Mouse (Mus musculus): ENCODE data around the gene Slc1a2. TPM values are rescaled to one million over a fixed set of nuclear protein-coding genes. Genes with fewer than 3 reads are reported as not detected.

Gene Slc1a2
- total and polyA plus RNA-seq, 2 experiments, result 89.4 to 167 TPM

DNA sequence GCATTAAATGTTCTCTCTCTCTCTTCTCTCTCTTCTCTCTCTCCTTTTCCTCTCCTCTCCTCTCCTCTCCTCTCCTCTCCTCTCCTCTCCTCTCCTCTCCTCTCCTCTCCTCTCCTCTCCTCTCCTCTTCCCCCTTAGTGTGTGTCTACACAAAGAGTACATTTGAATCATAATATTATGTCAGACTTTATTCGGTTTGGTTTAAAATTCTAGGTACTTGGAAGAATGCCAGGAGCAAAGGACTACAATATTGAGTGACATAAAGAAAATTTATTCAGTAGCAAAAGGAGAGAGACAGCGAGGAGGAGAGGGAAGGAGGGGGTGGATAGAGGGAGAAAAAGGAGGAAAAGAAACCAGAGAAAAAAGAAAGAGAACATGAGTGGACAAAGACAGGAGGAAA, 19.8 kb upstream of the Slc1a2 start:
- TF ChIP-seq POLR2A (IDR thresholded peaks at IDR 0.05; ENCODE audit: extremely low read depth, insufficient read depth, low read length) (no peak), CTCF (IDR thresholded peaks at IDR 0.05; ENCODE audit: low read depth, low read length) (no peak)
- 82% methylated on average over 2 of the region's 2 CpGs for WGBS
- no peak for DNase-seq (ENCODE audit: extremely low read depth, low read depth, low spot score)

GRCm38 (mm10) chr2:102648845-102649500, 9.5 kb upstream of the Slc1a2 start:
- Histone ChIP-seq H3K27me3 (ENCODE audit: control insufficient read depth, insufficient read depth, low read length) (no peaks in the 10 kb centered on the region), H3K36me3 (ENCODE audit: control insufficient read depth, insufficient read depth, low read length) (no peaks in the 10 kb centered on the region), H3K9ac (ENCODE audit: low read depth, low read length) (no peak overlapping the region), H3K27ac (replicated peaks; ENCODE audit: insufficient read depth, low read depth, low read length) (no peak overlapping the region), H3K4me1 (ENCODE audit: control insufficient read depth, insufficient read depth, low read length) (no peaks in the 10 kb centered on the region), H3K79me2 (ENCODE audit: control insufficient read depth, insufficient read depth, low read length) (no peaks in the 10 kb centered on the region), H3K4me3 (ENCODE audit: insufficient read depth, low read depth, low read length) (no peak overlapping the region)
- no peak for DNase-seq (ENCODE audit: extremely low read depth, low read depth, low spot score)
- no peak for TF ChIP-seq CTCF (IDR thresholded peaks at IDR 0.05; ENCODE audit: low read depth, low read length)
- TF ChIP-seq POLR2A (IDR thresholded peaks at IDR 0.05; ENCODE audit: extremely low read depth, insufficient read depth, low read length), result no peak
- 83% methylated on average over 10 of the region's 10 CpGs for WGBS

More for the DNA sequence above, 19.8 kb upstream of the Slc1a2 start:
- H3K4me1 ChIP-seq (ENCODE audit: control insufficient read depth, insufficient read depth, low read length), result no peaks in the 10 kb centered on the region
- no peaks in the 10 kb centered on the region for H3K27me3 ChIP-seq (ENCODE audit: control insufficient read depth, insufficient read depth, low read length)
- H3K79me2 ChIP-seq (ENCODE audit: control insufficient read depth, insufficient read depth, low read length), result no peaks in the 10 kb centered on the region
- no peaks in the 10 kb centered on the region for H3K36me3 ChIP-seq (ENCODE audit: control insufficient read depth, insufficient read depth, low read length)
- no peak overlapping the region for H3K9ac ChIP-seq (ENCODE audit: low read depth, low read length)
- H3K4me3 ChIP-seq (ENCODE audit: insufficient read depth, low read depth, low read length), result no peak overlapping the region
- H3K27ac ChIP-seq (replicated peaks; ENCODE audit: insufficient read depth, low read depth, low read length), result no peak overlapping the region

GRCm38 (mm10) chr2:102650322-102650721, 8.1 kb upstream of the Slc1a2 start:
- Histone ChIP-seq H3K27ac (replicated peaks; ENCODE audit: insufficient read depth, low read depth, low read length) (no peak overlapping the region), H3K9ac (ENCODE audit: low read depth, low read length) (no peak overlapping the region), H3K4me3 (ENCODE audit: insufficient read depth, low read depth, low read length) (no peak overlapping the region), H3K36me3 (ENCODE audit: control insufficient read depth, insufficient read depth, low read length) (no peaks in the 10 kb centered on the region), H3K4me1 (ENCODE audit: control insufficient read depth, insufficient read depth, low read length) (no peaks in the 10 kb centered on the region), H3K27me3 (ENCODE audit: control insufficient read depth, insufficient read depth, low read length) (no peaks in the 10 kb centered on the region), H3K79me2 (ENCODE audit: control insufficient read depth, insufficient read depth, low read length) (no peaks in the 10 kb centered on the region)
- TF ChIP-seq CTCF (IDR thresholded peaks at IDR 0.05; ENCODE audit: low read depth, low read length) (no peak), POLR2A (IDR thresholded peaks at IDR 0.05; ENCODE audit: extremely low read depth, insufficient read depth, low read length) (no peak)
- 83% methylated on average over 4 of the region's 4 CpGs for WGBS
- DNase-seq (ENCODE audit: extremely low read depth, low read depth, low spot score), result no peak

- TF ChIP-seq CTCF (IDR thresholded peaks at IDR 0.05; ENCODE audit: low read depth, low read length) (no peak), POLR2A (IDR thresholded peaks at IDR 0.05; ENCODE audit: extremely low read depth, insufficient read depth, low read length) (no peak)
- Histone ChIP-seq H3K4me3 (ENCODE audit: insufficient read depth, low read depth, low read length) (no peak overlapping the region), H3K4me1 (ENCODE audit: control insufficient read depth, insufficient read depth, low read length) (no peaks in the 10 kb centered on the region), H3K36me3 (ENCODE audit: control insufficient read depth, insufficient read depth, low read length) (no peaks in the 10 kb centered on the region), H3K27ac (replicated peaks; ENCODE audit: insufficient read depth, low read depth, low read length) (no peak overlapping the region), H3K79me2 (ENCODE audit: control insufficient read depth, insufficient read depth, low read length) (no peaks in the 10 kb centered on the region), H3K27me3 (ENCODE audit: control insufficient read depth, insufficient read depth, low read length) (peaks cover 9% of the 10 kb centered on the region), H3K9ac (ENCODE audit: low read depth, low read length) (no peak overlapping the region)
- 76% methylated on average over 8 of the region's 8 CpGs for WGBS
- DNase-seq (ENCODE audit: extremely low read depth, low read depth, low spot score), result no peak
These were observed 2.3 kb upstream of the Slc1a2 start for GRCm38 (mm10) chr2:102655966-102656725.

DNA sequence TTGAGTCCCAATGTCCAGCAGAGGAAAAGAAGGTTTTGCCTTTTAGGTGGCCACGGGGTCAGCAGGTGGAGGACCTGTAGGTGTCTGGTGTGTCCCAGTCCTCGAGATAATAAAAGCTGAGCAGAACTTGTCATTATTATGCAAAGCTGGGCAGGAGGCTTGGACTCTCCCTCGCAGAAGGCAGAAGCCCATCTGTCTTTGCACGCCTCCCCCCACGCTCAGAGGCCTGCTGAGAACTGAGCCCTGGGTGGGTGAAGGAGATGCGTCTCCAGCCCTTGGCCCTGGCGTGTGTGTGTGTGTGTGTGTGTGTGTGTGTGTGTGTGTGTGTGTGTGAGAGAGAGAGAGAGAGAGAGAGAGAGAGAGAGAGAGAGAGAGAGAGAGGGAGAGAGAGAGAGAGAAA, 733 bp upstream of the Slc1a2 start:
- no peak for DNase-seq (ENCODE audit: extremely low read depth, low read depth, low spot score)
- Histone ChIP-seq H3K79me2 (ENCODE audit: control insufficient read depth, insufficient read depth, low read length) (no peaks in the 10 kb centered on the region), H3K9ac (ENCODE audit: low read depth, low read length) (no peak overlapping the region), H3K36me3 (ENCODE audit: control insufficient read depth, insufficient read depth, low read length) (no peaks in the 10 kb centered on the region), H3K4me3 (ENCODE audit: insufficient read depth, low read depth, low read length) (no peak overlapping the region), H3K27me3 (ENCODE audit: control insufficient read depth, insufficient read depth, low read length) (peaks cover 9% of the 10 kb centered on the region), H3K4me1 (ENCODE audit: control insufficient read depth, insufficient read depth, low read length) (no peaks in the 10 kb centered on the region), H3K27ac (replicated peaks; ENCODE audit: insufficient read depth, low read depth, low read length) (no peak overlapping the region)
- TF ChIP-seq POLR2A (IDR thresholded peaks at IDR 0.05; ENCODE audit: extremely low read depth, insufficient read depth, low read length), result no peak
- TF ChIP-seq CTCF (IDR thresholded peaks at IDR 0.05; ENCODE audit: low read depth, low read length), result no peak
- 19% methylated on average over 7 of the region's 7 CpGs for WGBS

Data from liver, adult 2 months (tissue).